ENCODE assay signal across 9 mouse cellular contexts in genomic region chr4:62285576-62285975, GRCm38 (mm10). TPM values are rescaled to one million over a fixed set of nuclear protein-coding genes. Genes with fewer than 3 reads are reported as not detected.
DNase-seq lines count a peak whose midpoint lies in the region; ATAC-seq and TF ChIP-seq lines count a peak whose summit lies in the region.
"Had no signal": no experiment of that assay in that cellular context is flagged by ENCODE, and none has a peak within 500 bp of the region (broad histone marks: within the 10 kb centered on the region; RNA-seq: fewer than 3 reads in every experiment).

No protein-coding gene starts in this region.

- TF ChIP-seq CTCF in lung, embryonic 14.5 days (IDR thresholded peaks at IDR 0.05; ENCODE audit: low read depth) = no peak
- TF ChIP-seq CTCF in forebrain, postnatal 0 days (IDR thresholded peaks at IDR 0.05; ENCODE audit: low read depth) = no peak

- H3K36me3 ChIP-seq in lung, embryonic 14.5 days (ENCODE audit: insufficient read depth) = no peaks in the 10 kb centered on the region
- 0 out of 2 replicates have a peak, but pooled peaks cover 2% of the 10 kb centered on the region for H3K36me3 ChIP-seq in forebrain, postnatal 0 days (ENCODE audit: insufficient read depth)
- no peaks in the 10 kb centered on the region for H3K36me3 ChIP-seq in midbrain, embryonic 15.5 days (replicated peaks)
- H3K36me3 ChIP-seq: limb, embryonic 12.5 days had no signal

- H3K4me3 ChIP-seq in lung, embryonic 14.5 days (ENCODE audit: low read depth, low read length) = no peak overlapping the region
- H3K4me3 ChIP-seq in forebrain, postnatal 0 days (ENCODE audit: low read depth, low read length) = peak overlapping the region; percentile 93; the same call in 1 of the 2 replicates
- peak overlapping the region; percentile 87; the same call in 1 of the 2 replicates for H3K4me3 ChIP-seq in midbrain, embryonic 15.5 days

- H3K9me3 ChIP-seq in lung, embryonic 14.5 days (ENCODE audit: low read depth, low read length) = no peaks in the 10 kb centered on the region
- no peaks in the 10 kb centered on the region for H3K9me3 ChIP-seq in forebrain, postnatal 0 days (ENCODE audit: low read length)
- H3K9me3 ChIP-seq in midbrain, embryonic 15.5 days = no peaks in the 10 kb centered on the region
- H3K9me3 ChIP-seq: limb, embryonic 12.5 days had no signal

- peak; percentile 2 to 3 for DNase-seq in cerebellum, postnatal 25 days
- no peak for DNase-seq in lung, embryonic 14.5 days
- no peak for DNase-seq in lung, postnatal 25 days (ENCODE audit: low spot score)
- DNase-seq in forebrain, postnatal 0 days = no peak
- no peak for DNase-seq in thymus, postnatal 25 days
- DNase-seq in thymus, postnatal 10 days (ENCODE audit: low spot score in 2 of 2) = no peak

- H3K4me2 ChIP-seq in lung, embryonic 14.5 days = peak overlapping the region; percentile 76
- peak overlapping the region; percentile 81 for H3K4me2 ChIP-seq in forebrain, postnatal 0 days (ENCODE audit: low read depth)
- peak overlapping the region; percentile 68; the same call in 1 of the 2 replicates for H3K4me2 ChIP-seq in midbrain, embryonic 15.5 days

- 65% methylated on average over 8 of the region's 8 CpGs for WGBS in lung, embryonic 14.5 days
- 75% methylated on average over 8 of the region's 8 CpGs for WGBS in forebrain, postnatal 0 days
- 78% methylated on average over 8 of the region's 8 CpGs for WGBS in midbrain, embryonic 15.5 days

- H3K27ac ChIP-seq in lung, embryonic 14.5 days (ENCODE audit: low read depth) = no peak overlapping the region
- H3K27ac ChIP-seq in forebrain, postnatal 0 days (ENCODE audit: low read depth, low read length) = no peak overlapping the region
- H3K27ac ChIP-seq in midbrain, embryonic 15.5 days = no peak overlapping the region

- no peak overlapping the region for H3K9ac ChIP-seq in lung, embryonic 14.5 days
- H3K9ac ChIP-seq in forebrain, postnatal 0 days = no peak overlapping the region
- no peak overlapping the region for H3K9ac ChIP-seq in midbrain, embryonic 15.5 days

- ATAC-seq in cerebellum, adult (ENCODE audit: insufficient number of reproducible peaks, low FRiP score, low TSS enrichment) = no peak
- no peak for ATAC-seq in lung, embryonic 14.5 days (ENCODE audit: insufficient read depth)
- no peak for ATAC-seq in forebrain, postnatal 0 days
- peak; percentile 3; the same call in 1 of the 2 replicates for ATAC-seq in midbrain, embryonic 15.5 days (replicated peaks)

- H3K4me1 ChIP-seq in lung, embryonic 14.5 days (ENCODE audit: insufficient read depth) = 0 out of 2 replicates have a peak, but pooled peaks cover 8% of the 10 kb centered on the region
- peaks cover 10% of the 10 kb centered on the region; the same call in 1 of the 2 replicates for H3K4me1 ChIP-seq in forebrain, postnatal 0 days (ENCODE audit: insufficient read depth)
- peaks cover 12% of the 10 kb centered on the region for H3K4me1 ChIP-seq in midbrain, embryonic 15.5 days

- no peaks in the 10 kb centered on the region for H3K27me3 ChIP-seq in lung, embryonic 14.5 days (ENCODE audit: insufficient read depth, low read length)
- H3K27me3 ChIP-seq in forebrain, postnatal 0 days (ENCODE audit: insufficient read depth, low read length) = no peaks in the 10 kb centered on the region
- no peaks in the 10 kb centered on the region for H3K27me3 ChIP-seq in midbrain, embryonic 15.5 days (replicated peaks)
- H3K27me3 ChIP-seq: limb, embryonic 12.5 days had no signal

RNA-seq across cellular contexts. Expression of gene Slc31a2, which starts 23.2 kb away (rescaled TPM):
- 13.6 and 14.7 TPM in 2 replicates for polyA plus RNA-seq in lung, embryonic 14.5 days (2014; fragmentation: Nextera tagmentation; extraction: Ambion mirVana)
- 11.3 and 15.8 TPM in 2 replicates for total RNA-seq in forebrain, postnatal 0 days (2014; rRNA removed)
- polyA plus RNA-seq in forebrain, postnatal 0 days (2015; fragmentation: Nextera tagmentation; extraction: Ambion mirVana) = 5.3 and 10.9 TPM in 2 replicates
- 19.3 and 19.7 TPM in 2 replicates for polyA plus RNA-seq in midbrain, embryonic 15.5 days (2015; fragmentation: Nextera tagmentation; extraction: Ambion mirVana)

RNA-seq across cellular contexts. Expression of gene Zfp37, which starts 54.7 kb away (rescaled TPM):
- polyA plus RNA-seq in lung, embryonic 14.5 days (2014; fragmentation: Nextera tagmentation; extraction: Ambion mirVana) = 12.7 and 13.3 TPM in 2 replicates
- total RNA-seq in forebrain, postnatal 0 days (2014; rRNA removed) = 24.2 and 30.1 TPM in 2 replicates
- polyA plus RNA-seq in forebrain, postnatal 0 days (2015; fragmentation: Nextera tagmentation; extraction: Ambion mirVana) = 11.2 and 14.6 TPM in 2 replicates
- polyA plus RNA-seq in midbrain, embryonic 15.5 days (2015; fragmentation: Nextera tagmentation; extraction: Ambion mirVana) = 31.4 and 31.6 TPM in 2 replicates

Comparison
In these comparisons a context has a peak if more than half of its experiments do, and no peak if none do; other contexts are left out.
1. DNase-seq: peak in cerebellum, postnatal 25 days (2 of 2); none in lung, embryonic 14.5 days (single experiment), lung, postnatal 25 days (single experiment), forebrain, postnatal 0 days (single experiment), thymus, postnatal 25 days (single experiment) and thymus, postnatal 10 days (0 of 2).
2. Peak in every context shown above with its lines, with median percentiles within 50 percentile points of each other: H3K4me2 ChIP-seq.